Mouse (Mus musculus): ENCODE results near the gene Vmn1r117.
"Not testable (repeated sequence)": the region's sequence is repeated elsewhere in the genome, so short reads cannot be mapped to it uniquely, and the experiment has no call there.

The Vmn1r117 gene

GRCm38 (mm10) chr7:20884021-20884420 is at the start of gene Vmn1r117:
Gene Vmn1r117, minus strand, starts transcription at chr7:20884121.
- not testable (repeated sequence) for DNase-seq (ENCODE audit: low spot score)

GRCm38 (mm10) chr7:20912247-20912646 is 28.3 kb upstream of the Vmn1r117 start, which contains the start of gene Vmn1r118:
Gene Vmn1r118, minus strand, starts transcription at chr7:20912347.
- not testable (repeated sequence) for DNase-seq (ENCODE audit: low spot score)

GRCm38 (mm10) chr7:20871956-20872355 is 12.0 kb downstream of the Vmn1r117 start, which contains the start of gene Vmn1r116:
Gene Vmn1r116, plus strand, starts transcription at chr7:20872256.
- not testable (repeated sequence) for DNase-seq (ENCODE audit: low spot score)

GRCm38 (mm10) chr7:20844885-20845284 is 39.0 kb downstream of the Vmn1r117 start, which contains the start of gene Vmn1r115:
Gene Vmn1r115, minus strand, starts transcription at chr7:20844985.
- not testable (repeated sequence) for DNase-seq (ENCODE audit: low spot score)
